Mouse (Mus musculus) right cerebral cortex, adult 18-20 months (tissue): ENCODE measurements at regions not wholly inside any gene's neighbourhood (a gene's known extent, or its start where the extent isn't known, plus 50 kb on each side); places are given as distances from the start of the nearest gene placed in this dataset.
A peak's percentile ranks its signal among the peaks of the same experiment; 100 is the strongest.

Experiments
- DNase-seq: peaks from one replicate; pipeline ENCODE4 v3.0.0; 2022; ENCODE audit warnings: mixed read lengths

DNA sequence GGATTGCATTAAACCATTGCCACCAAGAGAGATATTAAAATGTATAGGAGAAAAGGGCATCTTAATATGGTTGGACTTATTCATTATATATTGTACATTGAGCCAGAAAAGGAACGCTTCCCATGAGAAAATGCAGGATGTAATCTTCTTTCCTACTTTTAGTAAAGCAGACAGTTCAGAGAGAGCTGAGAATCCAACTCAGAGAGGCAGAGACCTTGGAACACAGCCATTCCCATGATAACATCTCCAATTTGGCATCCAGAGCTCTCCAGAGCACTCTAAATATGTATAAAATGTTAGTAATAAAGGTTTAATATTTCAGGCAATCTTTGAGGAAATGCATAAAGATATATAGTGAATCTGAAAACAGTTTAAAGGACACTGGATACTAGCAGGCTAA, 199.3 kb upstream of the Asb5 start:
- no peak for DNase-seq

DNA sequence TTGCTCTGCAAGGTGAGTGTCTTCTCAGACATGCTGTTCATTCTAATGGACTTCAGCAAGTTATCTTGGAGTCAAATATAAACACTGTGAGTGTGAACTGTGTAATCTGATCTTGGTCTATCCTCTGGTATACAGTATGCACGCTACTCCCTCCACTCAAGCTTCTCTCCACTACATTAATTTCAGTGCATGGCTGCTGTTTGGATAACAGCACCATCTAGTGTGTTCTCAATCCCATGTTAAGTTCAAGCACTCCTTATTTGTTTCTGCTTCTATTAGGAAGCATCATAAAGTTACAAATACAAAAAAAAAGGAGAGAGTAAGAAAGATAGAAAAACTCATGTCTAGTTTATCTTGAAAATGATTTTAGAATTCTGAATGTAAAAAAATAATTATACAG, 197.5 kb upstream of the Asb5 start:
- no peak for DNase-seq

DNA sequence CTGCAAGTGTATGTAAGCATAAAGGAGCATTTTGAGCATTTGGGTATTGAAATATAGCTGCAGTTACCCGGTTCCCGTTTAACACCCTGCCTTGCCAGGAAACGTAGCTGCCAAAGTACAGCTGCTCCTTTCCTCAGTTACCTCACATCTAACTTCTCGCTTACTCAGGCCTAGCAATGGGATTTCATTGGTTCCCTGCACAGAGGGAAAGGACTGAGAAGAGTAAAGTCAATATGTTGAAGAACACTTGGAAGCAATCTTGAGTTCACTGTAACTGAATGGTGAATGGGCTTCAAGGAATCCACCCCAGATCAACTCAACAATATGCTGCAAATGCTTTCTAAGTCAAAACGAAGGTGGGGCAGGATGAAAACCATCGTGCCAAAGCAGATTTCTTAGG, 178.3 kb upstream of the Asb5 start:
- DNase-seq: no peak

DNA sequence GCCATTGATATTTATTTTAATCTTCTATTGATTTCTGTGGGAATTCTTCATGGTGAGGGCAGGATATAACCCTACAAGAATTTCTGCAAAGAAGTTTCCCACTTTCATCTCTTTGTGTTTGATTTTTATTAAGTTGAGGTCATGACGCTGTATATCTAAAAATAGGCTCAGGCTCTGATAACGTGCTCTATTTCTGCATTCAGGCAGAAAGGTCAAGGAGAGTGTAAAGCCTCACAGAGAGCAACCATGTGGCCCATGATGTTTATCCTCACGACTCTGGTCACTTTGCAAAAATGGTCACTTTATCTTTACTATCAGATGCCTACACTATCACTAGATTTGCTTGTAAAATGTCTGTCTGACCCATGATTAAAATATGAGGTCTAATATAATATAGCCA, 167.7 kb upstream of the Asb5 start:
- DNase-seq: no peak

DNA sequence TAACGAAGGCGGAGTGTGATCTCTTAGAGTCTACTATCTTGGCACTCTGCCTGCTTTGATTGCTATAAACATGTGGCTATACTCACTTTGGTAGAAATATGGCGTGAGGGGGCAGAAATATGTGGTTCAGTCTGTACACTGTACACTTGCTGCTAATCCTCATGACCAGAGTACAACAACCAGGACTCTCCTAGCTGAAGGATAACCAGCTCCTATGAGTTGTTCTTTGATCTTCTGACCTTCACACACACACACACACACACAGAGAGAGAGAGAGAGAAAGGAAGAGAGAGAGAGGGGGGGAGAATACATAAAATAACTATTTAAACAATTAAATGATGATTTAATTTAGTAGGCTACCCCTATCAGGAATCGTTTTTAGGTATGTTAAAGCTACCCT, 158.9 kb upstream of the Asb5 start:
- no peak for DNase-seq

DNA sequence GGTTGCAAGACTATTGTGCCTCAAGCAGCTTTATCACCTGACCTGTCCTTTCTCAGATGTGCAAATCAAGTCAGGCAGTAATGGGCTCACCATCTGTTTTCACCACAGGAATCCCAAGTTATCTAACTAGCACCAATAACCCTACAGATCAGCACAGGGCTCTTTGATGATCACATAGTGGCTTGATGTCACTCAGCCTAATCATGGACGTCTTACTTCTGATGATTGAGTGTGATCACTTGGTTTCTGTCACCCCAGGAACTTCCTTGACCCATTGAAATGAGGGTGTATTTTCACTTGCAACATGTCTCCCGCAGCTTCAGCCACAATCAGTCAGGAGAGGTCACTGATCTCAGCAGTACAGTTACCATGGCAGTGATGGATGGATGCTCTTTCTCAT, 158.3 kb upstream of the Asb5 start:
- DNase-seq: no peak

DNA sequence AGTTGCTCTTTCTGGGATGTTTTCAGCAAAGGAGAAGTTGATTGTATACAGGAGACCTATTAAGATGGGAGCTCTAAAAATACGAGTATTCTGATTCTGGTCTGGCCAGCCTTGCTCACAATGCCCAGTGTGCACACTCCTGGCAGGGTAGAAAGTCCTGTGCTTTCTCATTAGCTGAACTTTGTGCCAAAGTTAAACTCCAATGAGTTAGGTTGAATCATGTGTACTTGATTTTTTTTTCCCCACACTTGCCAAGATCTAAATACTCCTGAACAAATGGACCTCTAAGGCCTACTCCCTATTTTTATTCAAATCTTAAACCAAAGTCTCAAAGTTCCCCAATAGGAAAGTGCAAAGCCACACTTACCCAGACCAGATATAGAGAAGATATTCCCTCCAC, 156.5 kb upstream of the Asb5 start:
- no peak for DNase-seq

DNA sequence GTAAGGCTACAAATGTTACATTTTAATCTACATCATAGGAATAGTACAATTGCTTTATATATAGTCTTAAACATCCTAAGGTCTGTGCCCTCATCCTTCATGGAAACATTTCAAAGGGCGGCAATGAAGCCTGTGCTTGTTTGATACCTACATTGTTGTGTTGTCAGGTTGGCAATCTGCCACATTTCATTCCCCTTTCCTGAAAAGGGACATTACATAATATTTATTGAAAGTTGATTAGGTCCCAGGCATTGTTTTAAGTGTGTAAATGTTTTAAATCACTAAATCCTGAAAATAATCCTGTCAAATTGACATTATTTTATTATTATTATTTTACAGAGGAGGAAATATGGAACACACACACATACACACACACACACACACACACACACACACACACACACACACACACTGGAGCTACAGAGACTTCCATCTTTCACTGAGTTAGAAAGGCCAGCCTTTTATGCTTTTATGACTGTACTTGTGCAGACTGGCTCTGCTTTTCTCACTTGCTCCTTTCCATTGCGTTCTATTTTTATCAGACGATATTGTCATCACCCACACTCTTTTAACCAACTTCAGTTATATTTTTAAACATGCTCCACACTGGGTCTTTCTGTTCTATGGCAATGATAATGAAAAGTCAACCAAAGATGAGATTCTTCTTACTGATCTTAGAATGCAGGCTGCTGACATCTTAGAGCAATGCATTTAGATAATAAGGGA, 153.8 kb upstream of the Asb5 start:
- peak; percentile 6 for DNase-seq

DNA sequence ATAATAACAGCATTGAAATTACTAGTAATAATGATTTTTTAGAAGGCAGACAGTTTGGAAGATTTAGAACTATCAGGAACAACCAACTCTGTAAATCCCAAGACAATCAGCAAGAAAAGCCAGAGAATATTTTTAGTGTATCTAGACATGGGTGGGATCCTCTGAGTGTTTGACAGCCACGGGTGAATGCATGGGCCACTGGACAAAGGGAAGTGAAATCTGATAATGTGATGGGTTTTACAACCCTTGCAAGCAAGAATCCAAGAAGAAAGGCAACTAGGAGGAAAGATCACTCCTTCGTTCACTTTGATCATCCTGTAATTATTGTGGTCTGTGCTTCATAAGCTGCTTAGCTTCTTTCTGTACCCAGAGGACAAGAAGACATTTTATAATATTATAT, 149.2 kb upstream of the Asb5 start:
- DNase-seq: no peak

DNA sequence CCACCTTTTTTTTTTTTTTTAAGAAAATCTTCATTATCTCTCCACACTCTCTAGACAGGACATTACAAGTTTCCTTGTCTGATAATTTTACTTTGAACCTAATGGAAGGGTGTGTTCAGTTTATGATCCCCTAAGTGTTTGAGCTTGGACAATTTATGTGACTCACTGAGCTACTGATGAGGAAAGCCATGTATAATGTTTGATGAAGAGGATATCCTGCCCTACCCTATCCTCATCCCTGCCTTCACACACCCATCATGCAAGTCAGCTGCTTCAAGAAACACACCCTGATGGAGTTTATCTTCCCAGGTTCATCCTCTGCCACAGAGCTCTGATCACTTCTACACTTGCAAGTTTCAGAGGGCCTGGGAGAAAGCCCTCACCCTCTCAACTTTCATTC, 136.5 kb upstream of the Asb5 start:
- DNase-seq: no peak

DNA sequence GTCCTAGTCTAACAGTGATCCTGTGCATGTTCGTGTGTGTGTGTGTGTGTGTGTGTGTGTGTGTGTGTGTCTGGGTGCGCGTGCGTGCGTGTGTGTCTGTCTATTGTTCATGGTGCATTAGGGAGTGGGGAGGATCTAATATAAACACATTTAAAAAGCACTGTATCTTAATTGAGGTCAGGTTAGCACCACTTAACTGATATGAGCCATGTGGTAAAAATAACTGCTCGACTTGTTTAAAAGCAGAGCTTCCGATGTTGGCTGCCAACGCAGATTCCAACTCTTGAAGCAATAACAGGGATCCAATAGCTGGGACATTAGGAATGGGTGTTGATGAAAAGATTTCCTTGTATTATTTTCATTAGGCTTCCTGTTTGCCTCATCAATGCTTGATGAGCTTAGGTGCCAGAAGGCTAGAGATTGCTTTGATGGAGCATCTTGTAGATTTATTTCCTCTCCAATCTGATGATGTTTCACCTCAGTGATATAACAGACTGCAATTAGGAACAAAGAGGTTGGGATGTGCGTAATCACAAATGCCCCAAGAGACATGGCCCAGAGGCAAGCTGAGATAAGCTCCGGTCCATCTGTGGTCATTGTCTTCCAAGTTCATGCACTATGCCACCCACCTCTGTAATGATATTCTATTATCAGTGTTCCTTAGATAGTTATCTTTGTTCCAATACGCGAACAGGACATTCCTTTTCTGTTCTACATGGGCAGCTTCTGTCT, 135.7 kb upstream of the Asb5 start:
- DNase-seq: no peak

DNA sequence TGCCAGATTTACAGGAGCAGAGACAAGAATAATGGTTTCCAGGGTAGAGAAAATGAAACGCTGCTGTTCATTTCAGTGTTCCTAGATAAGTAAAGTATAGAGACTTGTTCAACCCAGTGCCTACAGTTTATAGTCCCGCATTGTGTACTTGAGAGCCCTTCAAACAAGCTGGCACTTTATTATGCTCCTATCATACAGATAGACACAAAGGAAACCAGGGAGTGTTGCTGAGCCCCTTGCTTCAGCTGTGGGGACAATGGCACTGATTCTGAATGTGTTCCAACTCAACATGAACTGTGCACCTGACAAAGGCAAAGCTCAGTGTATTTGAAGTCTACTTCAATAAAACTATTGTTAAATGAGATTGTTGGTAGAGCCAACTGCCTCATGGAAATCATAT, 123.7 kb upstream of the Asb5 start:
- no peak for DNase-seq

DNA sequence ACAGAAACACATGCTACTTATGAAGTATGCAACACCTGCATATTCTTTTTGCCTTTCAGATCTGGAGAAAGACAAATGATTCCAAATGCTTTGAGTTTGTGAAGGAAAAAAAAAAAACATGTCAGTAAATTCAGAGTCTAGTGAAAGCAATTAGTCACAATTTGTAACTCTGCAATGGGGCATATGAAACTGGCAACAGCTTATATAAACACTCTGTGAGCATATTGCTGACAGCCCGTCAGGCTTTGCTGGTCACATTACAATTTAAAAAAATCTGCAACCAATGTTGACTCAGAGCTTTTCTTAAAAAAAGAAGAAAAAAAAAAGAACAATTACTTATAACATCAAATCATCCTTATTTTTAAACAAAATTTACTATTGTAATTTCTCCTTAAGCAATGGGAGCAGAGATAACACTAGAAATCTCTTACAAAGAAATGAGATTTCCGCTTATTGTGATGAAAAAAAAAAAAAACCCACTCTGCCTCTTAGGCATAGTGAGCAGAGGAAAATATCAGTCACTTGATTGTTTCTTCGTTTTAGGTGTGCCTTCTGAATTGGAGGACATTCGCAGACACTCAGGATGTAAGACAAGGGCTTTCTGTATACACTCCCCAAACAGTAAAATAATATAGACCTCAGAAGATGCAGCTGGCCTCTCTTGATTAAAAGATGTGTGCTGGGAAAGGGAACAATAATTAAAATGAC, 115.1 kb upstream of the Asb5 start:
- no peak for DNase-seq

DNA sequence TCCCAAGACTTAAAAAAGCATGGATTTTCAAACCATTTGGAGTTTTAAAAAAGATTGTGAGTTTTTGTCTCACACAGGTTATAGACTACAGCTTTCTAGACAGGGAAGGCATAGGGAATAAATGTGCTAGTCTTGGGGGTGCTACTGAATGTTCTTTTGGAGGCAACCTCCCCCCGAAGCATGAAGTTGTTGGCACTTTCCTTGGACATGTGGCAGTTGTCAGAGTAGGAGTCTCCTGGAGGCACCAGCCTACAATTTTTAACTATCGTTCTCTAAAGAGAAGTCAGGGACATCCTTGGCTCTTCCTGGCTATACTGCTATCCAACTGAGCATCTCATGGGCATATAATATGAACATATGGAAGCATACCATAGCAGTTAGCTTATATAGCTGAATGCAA, 112.7 kb upstream of the Asb5 start:
- peak; percentile 33 for DNase-seq

DNA sequence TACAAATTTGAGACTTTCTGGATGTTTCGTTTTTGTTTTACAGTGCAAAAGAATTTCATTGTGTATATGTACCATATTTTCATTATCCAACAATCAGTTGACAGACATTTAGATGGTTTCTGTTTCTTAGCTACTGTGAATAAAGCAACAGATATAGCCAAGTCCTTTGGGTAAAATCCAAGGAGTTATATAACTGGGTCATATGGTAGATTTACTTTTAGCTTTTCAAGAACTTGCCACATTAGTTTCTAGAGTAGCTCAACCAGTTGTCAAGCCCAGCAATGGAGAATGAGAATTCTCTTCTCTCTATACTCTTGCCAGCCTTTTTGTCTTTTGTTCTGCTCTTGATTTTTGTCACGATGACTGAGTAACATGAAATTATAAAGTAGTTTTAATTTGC, 111.3 kb upstream of the Asb5 start:
- DNase-seq: no peak

DNA sequence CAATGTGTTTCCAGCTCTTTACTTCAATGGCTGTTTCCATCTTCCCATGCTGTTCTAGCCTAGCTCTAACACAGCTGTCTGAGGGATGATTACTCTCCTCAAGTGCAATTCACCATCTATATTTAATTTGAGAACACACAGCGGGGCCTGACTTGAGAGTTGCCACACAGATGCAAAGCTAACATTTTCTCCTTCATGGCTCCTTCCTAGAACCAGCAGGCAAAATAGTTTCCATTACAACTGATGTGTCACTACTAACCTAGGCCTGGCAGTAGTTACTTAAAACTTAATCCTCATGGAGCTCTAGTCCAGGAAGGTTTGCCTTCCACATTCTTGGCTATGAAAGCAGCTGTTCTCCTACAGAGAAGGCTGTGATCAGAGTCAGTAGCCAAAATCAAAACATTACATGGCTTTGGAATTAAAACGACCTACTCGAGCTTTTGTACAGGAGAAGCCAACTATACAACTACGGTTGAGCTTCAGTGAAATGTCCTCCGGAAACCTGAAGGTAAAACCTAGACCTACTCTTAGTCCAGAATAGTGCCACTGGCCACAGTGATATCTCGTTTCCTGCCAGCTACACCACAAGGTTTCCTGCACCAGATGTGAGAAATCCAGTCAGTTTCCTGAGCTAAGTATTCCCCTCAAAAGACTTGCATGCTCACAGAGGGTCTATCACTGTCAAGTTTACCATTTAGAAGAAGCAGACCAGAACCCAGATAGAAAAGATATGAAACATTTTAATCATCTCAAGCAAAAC, 108.9 kb upstream of the Asb5 start:
- no peak for DNase-seq

DNA sequence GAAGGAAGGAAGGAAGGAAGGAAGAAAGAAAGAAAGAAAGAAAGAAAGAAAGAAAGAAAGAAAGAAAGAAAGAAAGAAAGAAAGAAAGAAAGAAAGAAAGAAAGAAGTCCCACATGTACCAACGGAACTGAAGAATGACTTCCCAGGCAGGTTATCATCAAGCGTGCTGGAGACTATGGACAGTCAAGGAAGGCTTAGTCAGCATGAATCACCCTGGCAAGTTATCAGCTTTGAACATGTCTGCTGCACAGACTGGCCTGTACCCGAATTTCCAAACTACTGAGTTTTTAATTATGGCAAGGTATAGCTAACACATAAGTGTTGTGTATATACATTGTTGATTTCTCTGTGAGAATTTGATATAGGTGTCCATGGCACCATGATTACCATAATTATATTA, 104.3 kb upstream of the Asb5 start:
- DNase-seq: no peak

DNA sequence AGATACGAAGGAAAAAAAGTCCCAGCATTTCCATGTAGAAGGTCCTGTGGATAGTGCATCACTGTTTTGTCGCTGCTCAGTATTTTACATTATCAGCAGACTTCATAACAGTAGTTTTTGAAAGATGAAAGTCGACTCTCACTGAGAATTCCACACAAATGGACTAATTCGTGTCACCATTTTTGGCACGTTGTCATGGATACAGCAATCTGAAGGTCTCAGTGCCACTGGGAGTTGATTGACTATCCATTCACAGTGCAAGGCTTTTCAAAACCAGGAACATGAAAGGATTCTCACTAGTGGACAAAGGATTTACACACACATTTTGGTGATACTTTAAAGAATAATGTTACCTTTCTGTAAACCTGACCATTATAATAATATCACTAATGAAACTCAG, 93.7 kb upstream of the Asb5 start:
- no peak for DNase-seq

DNA sequence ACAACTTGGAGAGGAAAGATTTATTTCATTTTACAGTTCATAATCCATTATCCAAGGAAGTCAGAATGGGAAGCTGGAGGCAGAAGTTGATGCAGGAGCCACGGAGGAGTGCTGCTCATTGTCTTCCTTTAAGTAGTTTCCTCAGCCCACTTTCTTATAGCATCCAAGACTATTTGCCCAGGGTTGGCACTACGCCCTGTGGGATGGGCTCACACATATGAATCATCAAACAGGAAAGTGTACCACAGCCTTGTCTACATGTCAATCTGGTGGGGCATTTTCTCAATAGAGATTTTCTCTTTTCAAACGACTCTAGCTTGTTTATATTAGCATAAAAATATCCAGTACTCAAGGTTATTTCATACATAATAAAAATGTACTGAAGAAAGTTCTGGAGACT, 88.2 kb upstream of the Asb5 start:
- DNase-seq: no peak

DNA sequence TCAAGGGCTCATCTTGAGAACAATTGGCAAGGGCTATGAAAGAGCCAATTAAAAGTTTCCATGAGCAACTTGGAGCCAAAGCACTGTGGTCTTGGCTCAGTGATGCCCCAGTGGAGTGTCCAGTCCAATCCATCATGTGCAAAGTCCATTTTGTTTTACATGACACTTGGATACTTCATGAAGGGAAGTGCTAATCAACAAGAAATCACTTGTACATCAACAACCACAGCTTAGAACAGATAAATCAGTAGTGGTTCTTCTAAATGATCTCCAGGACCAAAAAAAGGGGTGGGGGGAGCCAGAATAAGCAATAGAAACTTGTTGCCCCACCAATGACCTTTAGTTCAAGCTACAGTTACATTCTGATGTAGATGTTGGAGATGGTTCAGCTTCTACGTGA, 87.0 kb upstream of the Asb5 start:
- no peak for DNase-seq

DNA sequence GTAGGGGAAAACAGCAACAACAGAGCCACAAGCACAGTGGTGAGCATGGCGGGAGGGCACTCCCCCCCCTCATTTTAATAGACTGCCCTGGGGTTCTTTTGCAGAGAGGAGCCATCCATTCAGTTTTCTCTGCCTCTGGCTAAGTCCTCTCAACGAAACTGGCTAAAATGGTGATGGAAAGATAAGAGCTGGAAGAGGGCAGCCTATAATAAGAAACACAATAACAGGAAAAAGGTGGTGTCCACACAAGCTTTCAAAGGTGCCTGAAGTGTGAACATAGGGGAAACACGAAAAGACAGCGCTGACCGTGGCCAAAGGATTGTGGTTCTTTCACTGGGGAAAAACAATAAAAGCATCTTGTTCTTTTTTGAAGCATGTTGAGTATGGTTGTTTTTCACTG, 83.0 kb upstream of the Asb5 start:
- DNase-seq: no peak

DNA sequence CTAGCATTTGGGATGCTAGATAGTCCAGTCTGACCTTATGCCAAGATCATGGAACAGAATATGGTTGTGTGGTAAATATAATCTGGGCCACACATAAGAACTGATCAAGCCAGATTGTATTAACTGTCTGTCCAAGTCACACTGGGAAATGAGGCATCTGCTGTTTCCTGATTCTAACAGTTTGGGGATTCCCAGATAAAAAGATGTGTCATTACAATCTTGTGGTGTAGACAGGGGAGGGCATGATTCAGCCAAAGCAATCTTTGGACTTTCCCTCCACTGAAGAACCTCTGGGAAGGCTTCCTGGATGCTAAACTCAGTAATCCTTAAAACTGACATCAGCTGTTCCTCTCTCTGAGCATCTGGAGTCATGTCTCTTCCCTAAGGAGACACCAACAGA, 79.6 kb upstream of the Asb5 start:
- DNase-seq: no peak

DNA sequence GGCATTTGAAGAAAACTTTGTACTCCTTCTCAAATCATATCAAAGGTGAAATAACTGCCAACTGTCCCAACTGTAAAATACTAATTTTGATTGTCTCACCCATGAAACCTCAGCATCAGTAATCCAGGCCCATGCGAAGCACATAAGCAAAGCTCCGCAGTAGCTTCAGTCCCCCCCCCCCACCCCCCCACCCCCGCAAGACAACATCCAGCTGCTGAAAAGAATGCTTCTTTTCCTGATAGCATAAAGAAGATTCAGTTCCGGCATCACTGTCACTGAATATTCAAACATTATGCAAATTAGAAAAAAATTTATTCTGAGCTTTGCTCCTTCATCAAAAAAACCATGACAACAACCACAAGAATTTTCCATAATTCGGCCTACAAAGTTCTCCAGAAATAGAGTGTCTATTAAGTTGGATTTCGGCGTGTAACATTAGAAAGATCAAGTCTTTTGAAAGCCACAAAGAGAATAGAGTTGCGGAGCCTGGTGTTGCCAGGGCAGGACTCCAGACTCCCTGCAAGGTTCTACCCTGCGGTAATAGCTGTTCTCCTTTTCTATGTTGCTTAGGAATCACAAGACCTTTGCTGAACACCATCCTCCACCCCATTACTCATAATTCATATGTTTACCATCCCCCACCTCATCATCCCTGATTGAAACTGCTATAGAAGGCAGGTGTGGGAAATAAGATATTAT, 77.9 kb upstream of the Asb5 start:
- no peak for DNase-seq
